In genomic region chr17:5493161-5493771, GRCm38 (mm10) we compare ENCODE assay signal across 8 mouse cellular contexts. TPM values are rescaled to one million over a fixed set of nuclear protein-coding genes. Genes with fewer than 3 reads are reported as not detected.
DNase-seq lines count a peak whose midpoint lies in the region; ATAC-seq and TF ChIP-seq lines count a peak whose summit lies in the region.

No protein-coding gene starts in this region.

- peaks cover 61% of the 10 kb centered on the region for H3K27me3 ChIP-seq in E14TG2a.4 (ENCODE audit: insufficient read depth, low read length)
- peaks cover 23% of the 10 kb centered on the region for H3K27me3 ChIP-seq in embryonic facial prominence, embryonic 13.5 days
- peaks cover 4% of the 10 kb centered on the region for H3K27me3 ChIP-seq in heart, embryonic 16.5 days (ENCODE audit: control insufficient read depth, insufficient read depth, low read length)
- 0 out of 2 replicates have a peak, but pooled peaks cover 2% of the 10 kb centered on the region for H3K27me3 ChIP-seq in stomach, embryonic 14.5 days (ENCODE audit: control insufficient read depth, insufficient read depth, low read length)

- H3K9me3 ChIP-seq in E14TG2a.4 (ENCODE audit: low read length), result no peaks in the 10 kb centered on the region
- no peaks in the 10 kb centered on the region for H3K9me3 ChIP-seq in embryonic facial prominence, embryonic 13.5 days
- H3K9me3 ChIP-seq in heart, embryonic 16.5 days (replicated peaks; ENCODE audit: control insufficient read depth, low read length), result no peaks in the 10 kb centered on the region
- H3K9me3 ChIP-seq in stomach, embryonic 14.5 days (ENCODE audit: control insufficient read depth, low read depth, low read length), result no peaks in the 10 kb centered on the region

- H3K36me3 ChIP-seq in E14TG2a.4 (ENCODE audit: insufficient read depth, low read length) (no peaks in the 10 kb centered on the region), macrophage (ENCODE audit: inconsistent target) (no peaks in the 10 kb centered on the region; the same call in 1 of the 2 replicates)
- no peaks in the 10 kb centered on the region for H3K36me3 ChIP-seq in embryonic facial prominence, embryonic 13.5 days
- H3K36me3 ChIP-seq in heart, embryonic 16.5 days (ENCODE audit: control insufficient read depth, insufficient read depth), result no peaks in the 10 kb centered on the region
- H3K36me3 ChIP-seq in stomach, embryonic 14.5 days (ENCODE audit: control insufficient read depth, insufficient read depth, low read length), result no peaks in the 10 kb centered on the region

- TF ChIP-seq CTCF in E14TG2a.4 (conservative IDR thresholded peaks at IDR 0.05; ENCODE audit: low read length), result no peak

- peak; percentile 18 for DNase-seq in T-cell, adult 2 months (ENCODE audit: low spot score)
- peak; percentile 53 to 66 for DNase-seq in kidney, postnatal 4 days
- DNase-seq in adipocyte (ENCODE audit: low spot score), result no peak

- peaks cover 50% of the 10 kb centered on the region for H3K79me2 ChIP-seq in macrophage (ENCODE audit: inconsistent target)

- peak overlapping the region; percentile 99 for H3K4me2 ChIP-seq in embryonic facial prominence, embryonic 13.5 days
- H3K4me2 ChIP-seq in heart, embryonic 16.5 days (ENCODE audit: low read depth, low read length), result peak overlapping the region; percentile 92
- peak overlapping the region; percentile 100 for H3K4me2 ChIP-seq in stomach, embryonic 14.5 days (replicated peaks; ENCODE audit: low read depth, low read length)

- H3K4me3 ChIP-seq in E14TG2a.4 (replicated peaks; ENCODE audit: low read length) (peak overlapping the region; percentile 91), macrophage (ENCODE audit: inconsistent target) (peak overlapping the region; percentile 84)
- peak overlapping the region; percentile 66 for H3K4me3 ChIP-seq in embryonic facial prominence, embryonic 13.5 days
- peak overlapping the region; percentile 69 for H3K4me3 ChIP-seq in heart, embryonic 16.5 days (ENCODE audit: low read length)
- peak overlapping the region; percentile 79 for H3K4me3 ChIP-seq in stomach, embryonic 14.5 days (ENCODE audit: low read depth, low read length)

- H3K27ac ChIP-seq in embryonic facial prominence, embryonic 13.5 days, result 0 out of 2 replicates have a peak overlapping the region, but pooled peaks have one; percentile 71
- H3K27ac ChIP-seq in heart, embryonic 16.5 days (ENCODE audit: low read length), result no peak overlapping the region
- peak overlapping the region; percentile 29 for H3K27ac ChIP-seq in macrophage
- peak overlapping the region; percentile 41; the same call in 1 of the 2 replicates for H3K27ac ChIP-seq in stomach, embryonic 14.5 days (ENCODE audit: low read length)

- H3K4me1 ChIP-seq in E14TG2a.4 (replicated peaks; ENCODE audit: low read depth, low read length), result peaks cover 29% of the 10 kb centered on the region
- peaks cover 13% of the 10 kb centered on the region for H3K4me1 ChIP-seq in embryonic facial prominence, embryonic 13.5 days
- peaks cover 12% of the 10 kb centered on the region for H3K4me1 ChIP-seq in heart, embryonic 16.5 days (ENCODE audit: control insufficient read depth, insufficient read depth, low read length)
- H3K4me1 ChIP-seq in stomach, embryonic 14.5 days (ENCODE audit: control insufficient read depth, insufficient read depth, low read length), result no peaks in the 10 kb centered on the region; the same call in 1 of the 2 replicates

- WGBS in embryonic facial prominence, embryonic 13.5 days, result 2% methylated on average over 53 of the region's 53 CpGs
- WGBS in heart, embryonic 16.5 days, result 2% methylated on average over 50 of the region's 53 CpGs
- WGBS in macrophage (ENCODE audit: missing documents), result 1% methylated on average over 53 of the region's 53 CpGs
- whole genome bisulfite sequencing in stomach, embryonic 14.5 days, result 2% methylated on average over 53 of the region's 53 CpGs

- no peak for ATAC-seq in embryonic facial prominence, embryonic 13.5 days (ENCODE audit: insufficient number of reproducible peaks, insufficient read depth, low FRiP score, low TSS enrichment, low read depth)
- no peak for ATAC-seq in heart, embryonic 16.5 days (replicated peaks; ENCODE audit: extremely low read depth, insufficient read depth, low FRiP score)
- ATAC-seq in stomach, embryonic 14.5 days (ENCODE audit: insufficient number of reproducible peaks, insufficient read depth, low FRiP score, low read depth), result no peak

- H3K9ac ChIP-seq in embryonic facial prominence, embryonic 13.5 days, result peak overlapping the region; percentile 81
- peak overlapping the region; percentile 76 for H3K9ac ChIP-seq in heart, embryonic 16.5 days (ENCODE audit: low read length)
- peak overlapping the region; percentile 60 for H3K9ac ChIP-seq in stomach, embryonic 14.5 days (replicated peaks; ENCODE audit: low read depth, low read length)

RNA-seq across cellular contexts. Expression of gene Zdhhc14, which starts 0.9 kb away (rescaled TPM):
- polyA plus RNA-seq in embryonic facial prominence, embryonic 13.5 days (2015; fragmentation: Nextera tagmentation; extraction: Ambion mirVana), result 3.6 and 3.8 TPM in 2 replicates
- 1.3 TPM in 2 replicates for polyA plus RNA-seq in heart, embryonic 16.5 days (2015; fragmentation: Nextera tagmentation; extraction: Ambion mirVana)
- total RNA-seq in macrophage (2018; cell fraction: chromatin; rRNA removed), result 100 to 1,000 TPM in 12 of 26 experiments, 10 to 100 TPM in 14; 22.4 to 161 (median 75.9) TPM
- total RNA-seq in macrophage (2018; cell fraction: cytosol; rRNA removed), result 10 to 100 TPM; 11.3 to 53.2 (median 29.3) TPM
- total RNA-seq in macrophage (2018; cell fraction: nucleus; rRNA removed), result 100 to 1,000 TPM in 11 of 26 experiments, 10 to 100 TPM in 15; 17.2 to 226 (median 59.0) TPM
- 22.9 to 52.7 TPM (median 43.5 TPM) in 3 replicates for polyA plus RNA-seq in macrophage (2018)
- polyA plus RNA-seq in stomach, embryonic 14.5 days (2014; fragmentation: Nextera tagmentation; extraction: Ambion mirVana), result 2.4 and 3.6 TPM in 2 replicates

RNA-seq across cellular contexts. Expression of gene Tmem242, which starts 53.2 kb away (rescaled TPM):
- 120 and 144 TPM in 2 replicates for polyA plus RNA-seq in embryonic facial prominence, embryonic 13.5 days (2015; fragmentation: Nextera tagmentation; extraction: Ambion mirVana)
- 123 and 126 TPM in 2 replicates for polyA plus RNA-seq in heart, embryonic 16.5 days (2015; fragmentation: Nextera tagmentation; extraction: Ambion mirVana)
- 10 to 100 TPM in 24 of 26 experiments, 1 to 10 TPM in 2; 6.7 to 53.6 (median 25.2) TPM for total RNA-seq in macrophage (2018; cell fraction: chromatin; rRNA removed)
- 100 to 1,000 TPM in 23 of 26 experiments, 10 to 100 TPM in 3; 86.3 to 153 (median 116) TPM for total RNA-seq in macrophage (2018; cell fraction: cytosol; rRNA removed)
- 10 to 100 TPM; 13.8 to 55.2 (median 32.8) TPM for total RNA-seq in macrophage (2018; cell fraction: nucleus; rRNA removed)
- polyA plus RNA-seq in macrophage (2018), result 86.0 to 110 TPM (median 99.2 TPM) in 3 replicates
- 138 and 140 TPM in 2 replicates for polyA plus RNA-seq in stomach, embryonic 14.5 days (2014; fragmentation: Nextera tagmentation; extraction: Ambion mirVana)
